Mouse (Mus musculus) brown adipose tissue, adult 24 weeks (tissue): ENCODE results near the gene Adprhl2. TPM values are rescaled to one million over a fixed set of nuclear protein-coding genes. Genes with fewer than 3 reads are reported as not detected.

Source experiments
- H3K27ac ChIP-seq: fragments of 200-500 bp; replicated peaks from 2 replicates; pipeline ENCODE4 v1.5.1; 2012; ENCODE audit warnings: low read depth, mild to moderate bottlenecking, low read length
- H3K4me1 ChIP-seq: fragments of 200-500 bp; 2 replicates; pipeline ENCODE4 v1.6.1; 2012; ENCODE audit warnings: low read length, mixed read lengths; ENCODE audit not compliant: control insufficient read depth, insufficient read depth, insufficient read length
- H3K4me3 ChIP-seq: fragments of 200-500 bp; 2 replicates; pipeline ENCODE4 v1.5.1; 2012; ENCODE audit warnings: low read depth, mild to moderate bottlenecking, low read length, moderate library complexity; ENCODE audit not compliant: insufficient read depth
- polyA plus RNA-seq: library from polyadenylated mRNA; stranded (reverse); fragments of >200 nt; gene quantifications from 2 replicates; pipeline ENCODE4 v1.2.4, GENCODE M21; 2012; ENCODE audit not compliant: missing spikeins, insufficient read depth, insufficient read length

Gene Adprhl2
- polyA plus RNA-seq, 1 experiment, result 14.8 TPM

- H3K4me1 ChIP-seq, result peaks cover 5% of the 10 kb centered on the region; the same call in 1 of the 2 replicates
- H3K4me3 ChIP-seq, result no peak overlapping the region
- H3K27ac ChIP-seq, result no peak overlapping the region
Measured at GRCm38 (mm10) chr4:126314393-126314792, 7.1 kb downstream of the Adprhl2 start.

GRCm38 (mm10) chr4:126313202-126313601 lies 8.3 kb downstream of the Adprhl2 start:
- H3K4me3 ChIP-seq, result no peak overlapping the region
- H3K27ac ChIP-seq, result no peak overlapping the region
- H3K4me1 ChIP-seq, result peaks cover 5% of the 10 kb centered on the region; the same call in 1 of the 2 replicates

GRCm38 (mm10) chr4:126311566-126312200 lies 9.8 kb downstream of the Adprhl2 start:
- Histone ChIP-seq H3K4me1 (peaks cover 5% of the 10 kb centered on the region; the same call in 1 of the 2 replicates), H3K27ac (no peak overlapping the region), H3K4me3 (no peak overlapping the region)

GRCm38 (mm10) chr4:126310344-126310743 lies 11.2 kb downstream of the Adprhl2 start:
- H3K4me3 ChIP-seq, result no peak overlapping the region
- H3K4me1 ChIP-seq, result no peaks in the 10 kb centered on the region
- H3K27ac ChIP-seq, result no peak overlapping the region

GRCm38 (mm10) chr4:126309922-126310309 lies 11.6 kb downstream of the Adprhl2 start:
- Histone ChIP-seq H3K27ac (no peak overlapping the region), H3K4me1 (no peaks in the 10 kb centered on the region), H3K4me3 (no peak overlapping the region)

- no peak overlapping the region for H3K4me3 ChIP-seq
- H3K27ac ChIP-seq, result no peak overlapping the region
Measured at GRCm38 (mm10) chr4:126309211-126309921, 12.1 kb downstream of the Adprhl2 start.

GRCm38 (mm10) chr4:126306827-126307226 lies 14.7 kb downstream of the Adprhl2 start:
- H3K27ac ChIP-seq, result no peak overlapping the region

More at GRCm38 (mm10) chr4:126309211-126309921, 12.1 kb downstream of the Adprhl2 start:
- H3K4me1 ChIP-seq, result no peaks in the 10 kb centered on the region

GRCm38 (mm10) chr4:126306058-126306457 lies 15.4 kb downstream of the Adprhl2 start:
- no peak overlapping the region for H3K27ac ChIP-seq
- H3K4me3 ChIP-seq, result no peak overlapping the region
- no peaks in the 10 kb centered on the region; the same call in 1 of the 2 replicates for H3K4me1 ChIP-seq

More at GRCm38 (mm10) chr4:126306827-126307226, 14.7 kb downstream of the Adprhl2 start:
- no peak overlapping the region for H3K4me3 ChIP-seq
- H3K4me1 ChIP-seq, result no peaks in the 10 kb centered on the region; the same call in 1 of the 2 replicates

- Histone ChIP-seq H3K27ac (no peak overlapping the region), H3K4me1 (no peaks in the 10 kb centered on the region; the same call in 1 of the 2 replicates), H3K4me3 (no peak overlapping the region)
Measured at GRCm38 (mm10) chr4:126305428-126305827, 16.1 kb downstream of the Adprhl2 start.

GRCm38 (mm10) chr4:126303877-126304276 lies 17.6 kb downstream of the Adprhl2 start:
- no peak overlapping the region for H3K4me3 ChIP-seq
- H3K4me1 ChIP-seq, result no peaks in the 10 kb centered on the region; the same call in 1 of the 2 replicates
- no peak overlapping the region for H3K27ac ChIP-seq

- H3K27ac ChIP-seq, result no peak overlapping the region
- peaks cover 4% of the 10 kb centered on the region; the same call in 1 of the 2 replicates for H3K4me1 ChIP-seq
- H3K4me3 ChIP-seq, result peak overlapping the region; percentile 13; the same call in 1 of the 2 replicates
Measured at GRCm38 (mm10) chr4:126301584-126302309, 19.8 kb downstream of the Adprhl2 start.

- Histone ChIP-seq H3K4me1 (peaks cover 4% of the 10 kb centered on the region; the same call in 1 of the 2 replicates), H3K27ac (no peak overlapping the region), H3K4me3 (peak overlapping the region; percentile 13; the same call in 1 of the 2 replicates)
Measured at GRCm38 (mm10) chr4:126300916-126301583, 20.5 kb downstream of the Adprhl2 start.

GRCm38 (mm10) chr4:126296617-126297101 lies 24.8 kb downstream of the Adprhl2 start:
- H3K4me3 ChIP-seq, result peak overlapping the region; percentile 48
- H3K4me1 ChIP-seq, result peaks cover 4% of the 10 kb centered on the region; the same call in 1 of the 2 replicates
- H3K27ac ChIP-seq, result no peak overlapping the region

GRCm38 (mm10) chr4:126295937-126296336 lies 25.6 kb downstream of the Adprhl2 start:
- peaks cover 4% of the 10 kb centered on the region; the same call in 1 of the 2 replicates for H3K4me1 ChIP-seq
- H3K4me3 ChIP-seq, result no peak overlapping the region
- H3K27ac ChIP-seq, result no peak overlapping the region
